Mouse (Mus musculus): ENCODE measurements around the gene Plxnb3. TPM values are rescaled to one million over a fixed set of nuclear protein-coding genes. Genes with fewer than 3 reads are reported as not detected.
"Not testable (repeated sequence)": the region's sequence is repeated elsewhere in the genome, so short reads cannot be mapped to it uniquely, and the experiment has no call there.

Gene Plxnb3
- polyA plus RNA-seq, 1 experiment from 2014 or later = 0.22 TPM

DNA sequence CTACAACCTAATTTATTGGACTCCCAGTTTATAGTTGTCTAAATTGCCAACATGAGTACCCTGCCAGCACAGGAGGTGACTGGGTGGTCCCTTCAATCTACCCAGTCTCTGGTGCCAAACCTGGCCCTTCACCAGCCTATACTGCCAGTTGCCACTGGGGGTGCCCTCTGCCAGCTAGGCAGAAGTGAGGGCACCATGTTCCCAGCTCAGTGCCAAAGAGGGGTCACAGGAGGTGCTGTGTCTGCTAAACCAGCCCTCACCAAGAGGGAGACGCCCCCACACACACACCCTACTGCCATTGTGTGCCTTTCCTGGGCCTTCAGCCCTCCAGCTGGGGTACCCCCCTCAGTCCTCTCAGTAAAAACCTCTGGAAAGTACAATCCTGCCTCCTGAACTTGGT is 18.7 kb upstream of the Plxnb3 start:
- WGBS = 75% methylated on average over 1 of the region's 1 CpGs
- H3K4me2 ChIP-seq (ENCODE audit: low read length) = no peak overlapping the region
- no peak for ATAC-seq
- no peak overlapping the region for H3K4me3 ChIP-seq (replicated peaks; ENCODE audit: low read length)
- no peaks in the 10 kb centered on the region for H3K4me1 ChIP-seq (replicated peaks; ENCODE audit: control insufficient read depth, insufficient read depth, low read length)
- H3K27me3 ChIP-seq (replicated peaks; ENCODE audit: control insufficient read depth, insufficient read depth, low read length) = no peaks in the 10 kb centered on the region
- no peaks in the 10 kb centered on the region for H3K9me3 ChIP-seq (ENCODE audit: control insufficient read depth, low read length)
- H3K9ac ChIP-seq (replicated peaks; ENCODE audit: low read depth, low read length) = no peak overlapping the region
- no peak overlapping the region for H3K27ac ChIP-seq (ENCODE audit: low read length)
- H3K36me3 ChIP-seq (ENCODE audit: control insufficient read depth, insufficient read depth) = no peaks in the 10 kb centered on the region

DNA sequence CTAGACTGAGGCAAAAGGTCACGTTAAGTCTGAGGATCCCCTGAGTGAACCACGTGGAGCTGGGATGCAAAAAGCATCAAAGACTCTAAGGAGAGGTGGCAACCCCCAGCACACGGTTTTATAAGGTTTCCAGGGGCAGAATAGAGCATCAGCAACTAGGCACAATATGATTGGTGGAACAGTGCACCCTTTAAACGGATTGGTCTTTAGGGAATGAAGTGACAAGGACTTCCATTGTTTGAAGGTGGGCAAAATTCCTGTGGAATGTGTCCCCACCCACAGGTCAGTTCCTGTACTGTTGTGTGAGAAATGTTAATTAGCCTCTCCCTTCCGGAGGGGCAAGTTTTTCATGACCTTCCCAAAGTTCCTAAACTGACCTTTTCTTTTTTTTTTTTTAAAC is 17.7 kb upstream of the Plxnb3 start:
- WGBS = 72% methylated on average over 5 of the region's 5 CpGs
- no peak overlapping the region for H3K9ac ChIP-seq (replicated peaks; ENCODE audit: low read depth, low read length)
- H3K4me3 ChIP-seq (replicated peaks; ENCODE audit: low read length) = no peak overlapping the region
- no peak for ATAC-seq
- no peak overlapping the region for H3K4me2 ChIP-seq (ENCODE audit: low read length)
- no peaks in the 10 kb centered on the region for H3K36me3 ChIP-seq (ENCODE audit: control insufficient read depth, insufficient read depth)
- H3K27ac ChIP-seq (ENCODE audit: low read length) = no peak overlapping the region
- no peaks in the 10 kb centered on the region for H3K9me3 ChIP-seq (ENCODE audit: control insufficient read depth, low read length)
- no peaks in the 10 kb centered on the region for H3K27me3 ChIP-seq (replicated peaks; ENCODE audit: control insufficient read depth, insufficient read depth, low read length)
- H3K4me1 ChIP-seq (replicated peaks; ENCODE audit: control insufficient read depth, insufficient read depth, low read length) = no peaks in the 10 kb centered on the region

DNA sequence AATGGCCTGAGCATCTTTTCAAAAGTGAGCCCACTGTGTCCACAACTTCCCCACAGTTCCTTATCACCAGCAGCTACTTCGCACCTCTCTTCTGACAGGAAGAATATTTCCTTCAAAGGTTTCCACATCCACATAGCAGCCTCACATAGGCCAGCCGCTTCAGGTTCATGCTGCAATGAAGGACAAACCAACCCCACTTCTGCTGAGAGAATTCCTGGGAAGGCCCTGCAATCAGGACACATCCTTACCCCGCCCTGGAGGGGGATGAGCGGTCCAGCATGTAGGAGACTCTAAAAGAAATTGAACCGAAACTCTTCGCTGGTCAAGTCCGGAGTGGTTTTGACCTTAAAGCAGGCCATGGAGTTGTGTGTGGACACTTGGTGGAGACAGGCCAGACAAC is 17.0 kb upstream of the Plxnb3 start:
- not testable (repeated sequence) for H3K9ac ChIP-seq (replicated peaks; ENCODE audit: low read depth, low read length); ATAC-seq; H3K27ac ChIP-seq (ENCODE audit: low read length); H3K27me3 ChIP-seq (replicated peaks; ENCODE audit: control insufficient read depth, insufficient read depth, low read length); H3K4me1 ChIP-seq (replicated peaks; ENCODE audit: control insufficient read depth, insufficient read depth, low read length); H3K4me2 ChIP-seq (ENCODE audit: low read length); H3K36me3 ChIP-seq (ENCODE audit: control insufficient read depth, insufficient read depth); H3K9me3 ChIP-seq (ENCODE audit: control insufficient read depth, low read length); H3K4me3 ChIP-seq (replicated peaks; ENCODE audit: low read length)
- 94% methylated on average over 7 of the region's 7 CpGs for WGBS

DNA sequence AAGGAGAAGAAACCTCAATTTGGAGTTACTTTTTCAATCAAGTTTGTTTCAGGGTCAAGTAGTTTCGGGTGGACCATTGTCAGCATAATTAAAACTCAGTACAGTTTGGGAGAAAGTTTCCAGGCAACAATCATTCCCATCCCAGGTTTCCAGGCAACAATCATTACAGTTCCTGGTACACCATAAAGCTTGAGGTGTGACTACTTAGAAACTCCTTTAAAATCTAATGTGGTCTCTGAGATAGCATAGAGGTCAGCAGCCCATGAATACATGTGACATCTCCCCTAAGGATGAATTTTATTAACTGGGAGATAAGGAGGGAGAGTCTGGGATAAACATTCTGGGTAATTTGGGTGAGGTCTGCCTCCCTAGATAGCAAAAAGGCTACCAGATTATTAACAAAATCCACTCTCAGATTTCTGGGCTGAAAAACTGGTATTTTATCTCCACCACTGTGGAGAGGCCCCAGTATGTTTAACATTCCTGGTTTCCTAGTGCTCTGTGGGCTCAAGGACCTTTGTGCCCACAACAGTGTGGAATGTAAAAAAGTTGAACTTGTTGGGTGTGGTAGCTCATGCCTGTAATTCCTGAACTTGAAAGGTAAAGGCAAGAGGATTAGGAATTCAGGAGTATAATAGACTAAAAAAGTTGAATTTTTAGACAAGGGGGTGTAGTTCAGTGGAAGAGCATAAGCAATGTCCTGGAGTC is 12.0 kb upstream of the Plxnb3 start:
- no peaks in the 10 kb centered on the region for H3K36me3 ChIP-seq (ENCODE audit: control insufficient read depth, insufficient read depth)
- no peaks in the 10 kb centered on the region for H3K27me3 ChIP-seq (replicated peaks; ENCODE audit: control insufficient read depth, insufficient read depth, low read length)
- 84% methylated on average over 1 of the region's 1 CpGs for WGBS
- no peaks in the 10 kb centered on the region for H3K4me1 ChIP-seq (replicated peaks; ENCODE audit: control insufficient read depth, insufficient read depth, low read length)
- H3K27ac ChIP-seq (ENCODE audit: low read length) = no peak overlapping the region
- no peaks in the 10 kb centered on the region for H3K9me3 ChIP-seq (ENCODE audit: control insufficient read depth, low read length)
- H3K4me3 ChIP-seq (replicated peaks; ENCODE audit: low read length) = no peak overlapping the region
- no peak overlapping the region for H3K9ac ChIP-seq (replicated peaks; ENCODE audit: low read depth, low read length)
- ATAC-seq = no peak
- no peak overlapping the region for H3K4me2 ChIP-seq (ENCODE audit: low read length)

DNA sequence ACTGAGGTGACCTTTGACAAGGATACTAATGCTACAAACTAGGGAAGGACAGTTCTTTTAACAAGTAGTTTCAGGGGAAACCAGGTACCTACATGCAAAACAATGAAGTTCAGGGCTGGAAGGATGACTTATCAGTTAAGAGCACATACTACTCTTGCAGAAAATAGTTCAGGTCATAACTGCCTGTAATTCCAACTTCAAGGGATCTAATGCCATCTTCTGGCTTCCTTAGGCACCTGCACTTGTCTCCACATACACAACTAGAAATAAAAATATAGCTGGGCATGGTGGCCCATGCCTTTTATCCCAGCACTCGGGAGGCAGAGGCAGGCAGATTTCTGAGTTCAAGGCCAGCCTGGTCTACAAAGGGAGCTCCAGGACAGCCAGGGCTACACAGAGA is 7.9 kb upstream of the Plxnb3 start:
- no peaks in the 10 kb centered on the region for H3K27me3 ChIP-seq (replicated peaks; ENCODE audit: control insufficient read depth, insufficient read depth, low read length)
- 80% methylated on average over 1 of the region's 1 CpGs for WGBS
- no peak overlapping the region for H3K9ac ChIP-seq (replicated peaks; ENCODE audit: low read depth, low read length)
- H3K27ac ChIP-seq (ENCODE audit: low read length) = no peak overlapping the region
- no peaks in the 10 kb centered on the region for H3K9me3 ChIP-seq (ENCODE audit: control insufficient read depth, low read length)
- H3K4me1 ChIP-seq (replicated peaks; ENCODE audit: control insufficient read depth, insufficient read depth, low read length) = no peaks in the 10 kb centered on the region
- no peak for ATAC-seq
- no peak overlapping the region for H3K4me2 ChIP-seq (ENCODE audit: low read length)
- H3K36me3 ChIP-seq (ENCODE audit: control insufficient read depth, insufficient read depth) = no peaks in the 10 kb centered on the region
- H3K4me3 ChIP-seq (replicated peaks; ENCODE audit: low read length) = no peak overlapping the region

DNA sequence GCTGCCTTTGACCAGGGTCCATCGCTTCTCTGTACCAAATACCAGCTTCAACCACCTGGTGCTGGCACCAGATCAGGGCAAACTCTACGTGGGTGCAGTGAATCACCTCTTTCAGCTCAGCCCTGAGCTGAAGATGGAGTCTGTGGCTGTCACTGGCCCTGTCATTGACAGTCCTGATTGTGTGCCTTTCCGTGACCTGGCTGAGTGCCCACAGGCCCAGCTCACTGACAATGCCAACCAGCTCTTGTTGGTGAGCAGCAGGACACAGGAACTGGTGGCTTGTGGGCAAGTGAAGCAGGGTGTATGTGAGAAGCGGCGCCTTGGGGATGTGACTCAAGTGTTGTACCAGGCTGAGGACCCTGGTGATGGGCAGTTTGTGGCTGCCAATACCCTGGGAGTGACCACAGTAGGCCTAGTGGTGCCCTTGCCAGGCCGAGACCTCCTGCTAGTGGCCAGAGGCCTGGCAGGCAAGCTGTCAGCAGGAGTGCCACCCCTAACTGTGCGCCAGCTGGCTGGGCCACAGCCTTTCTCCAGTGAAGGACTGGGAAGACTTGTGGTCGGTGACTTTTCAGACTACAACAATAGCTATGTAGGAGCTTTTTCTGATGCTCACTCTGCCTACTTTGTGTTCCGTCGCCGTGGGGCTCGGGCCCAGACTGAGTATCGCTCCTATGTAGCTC is 1.9 kb downstream of the Plxnb3 start:
- WGBS = 74% methylated on average over 13 of the region's 13 CpGs
- Histone ChIP-seq H3K4me3 (replicated peaks; ENCODE audit: low read length) (no peak overlapping the region), H3K27me3 (replicated peaks; ENCODE audit: control insufficient read depth, insufficient read depth, low read length) (no peaks in the 10 kb centered on the region), H3K9ac (replicated peaks; ENCODE audit: low read depth, low read length) (no peak overlapping the region), H3K36me3 (ENCODE audit: control insufficient read depth, insufficient read depth) (no peaks in the 10 kb centered on the region), H3K4me1 (replicated peaks; ENCODE audit: control insufficient read depth, insufficient read depth, low read length) (no peaks in the 10 kb centered on the region), H3K27ac (ENCODE audit: low read length) (no peak overlapping the region), H3K9me3 (ENCODE audit: control insufficient read depth, low read length) (no peaks in the 10 kb centered on the region), H3K4me2 (ENCODE audit: low read length) (no peak overlapping the region)
- no peak for ATAC-seq

DNA sequence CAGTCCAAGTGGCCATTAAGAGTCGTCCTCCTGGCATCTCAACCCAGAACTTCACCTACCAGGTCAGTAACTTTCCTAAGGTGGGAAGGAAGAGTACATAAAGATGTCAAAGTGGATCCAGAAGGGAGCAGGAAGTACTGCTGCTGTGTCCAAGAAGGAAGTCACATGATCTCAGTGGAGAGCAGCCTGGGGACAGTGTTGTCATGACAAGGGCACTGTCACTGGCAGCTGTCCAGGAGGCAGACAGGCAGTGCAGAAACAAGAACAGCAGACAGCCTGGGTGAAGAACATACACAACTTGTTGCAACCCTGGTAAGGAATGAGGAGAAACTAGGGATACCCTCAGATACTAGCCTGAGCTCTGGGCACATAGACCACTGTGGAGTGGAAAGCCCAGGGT is 8.4 kb downstream of the Plxnb3 start:
- Histone ChIP-seq H3K9me3 (ENCODE audit: control insufficient read depth, low read length) (no peaks in the 10 kb centered on the region), H3K27ac (ENCODE audit: low read length) (no peak overlapping the region), H3K4me3 (replicated peaks; ENCODE audit: low read length) (no peak overlapping the region), H3K4me2 (ENCODE audit: low read length) (no peak overlapping the region), H3K9ac (replicated peaks; ENCODE audit: low read depth, low read length) (no peak overlapping the region), H3K4me1 (replicated peaks; ENCODE audit: control insufficient read depth, insufficient read depth, low read length) (no peaks in the 10 kb centered on the region), H3K27me3 (replicated peaks; ENCODE audit: control insufficient read depth, insufficient read depth, low read length) (no peaks in the 10 kb centered on the region), H3K36me3 (ENCODE audit: control insufficient read depth, insufficient read depth) (no peaks in the 10 kb centered on the region)
- 63% methylated on average over 1 of the region's 1 CpGs for WGBS
- no peak for ATAC-seq

DNA sequence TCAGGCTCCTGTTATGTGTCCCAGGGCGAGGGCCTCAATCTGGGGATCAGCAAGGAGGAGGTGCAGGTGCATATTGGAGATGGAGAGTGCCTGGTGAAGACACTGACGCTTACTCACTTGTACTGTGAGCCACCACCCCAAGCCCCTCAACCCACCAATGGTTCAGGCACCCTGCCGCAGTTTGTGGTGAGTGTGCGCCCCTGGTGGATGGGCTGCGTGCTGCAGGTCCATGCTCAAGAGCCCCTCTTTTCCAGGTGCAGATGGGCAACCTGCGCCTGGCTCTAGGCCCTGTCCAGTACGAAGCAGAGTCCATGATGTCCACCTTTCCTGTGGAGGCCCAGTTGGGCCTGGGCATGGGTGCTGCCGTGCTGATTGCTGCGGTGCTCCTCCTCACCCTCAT is 10.4 kb downstream of the Plxnb3 start:
- Histone ChIP-seq H3K36me3 (ENCODE audit: control insufficient read depth, insufficient read depth) (no peaks in the 10 kb centered on the region), H3K9ac (replicated peaks; ENCODE audit: low read depth, low read length) (no peak overlapping the region), H3K4me1 (replicated peaks; ENCODE audit: control insufficient read depth, insufficient read depth, low read length) (no peaks in the 10 kb centered on the region), H3K9me3 (ENCODE audit: control insufficient read depth, low read length) (no peaks in the 10 kb centered on the region), H3K4me3 (replicated peaks; ENCODE audit: low read length) (no peak overlapping the region), H3K4me2 (ENCODE audit: low read length) (no peak overlapping the region), H3K27ac (ENCODE audit: low read length) (no peak overlapping the region), H3K27me3 (replicated peaks; ENCODE audit: control insufficient read depth, insufficient read depth, low read length) (no peaks in the 10 kb centered on the region)
- ATAC-seq = no peak
- 74% methylated on average over 9 of the region's 9 CpGs for WGBS

DNA sequence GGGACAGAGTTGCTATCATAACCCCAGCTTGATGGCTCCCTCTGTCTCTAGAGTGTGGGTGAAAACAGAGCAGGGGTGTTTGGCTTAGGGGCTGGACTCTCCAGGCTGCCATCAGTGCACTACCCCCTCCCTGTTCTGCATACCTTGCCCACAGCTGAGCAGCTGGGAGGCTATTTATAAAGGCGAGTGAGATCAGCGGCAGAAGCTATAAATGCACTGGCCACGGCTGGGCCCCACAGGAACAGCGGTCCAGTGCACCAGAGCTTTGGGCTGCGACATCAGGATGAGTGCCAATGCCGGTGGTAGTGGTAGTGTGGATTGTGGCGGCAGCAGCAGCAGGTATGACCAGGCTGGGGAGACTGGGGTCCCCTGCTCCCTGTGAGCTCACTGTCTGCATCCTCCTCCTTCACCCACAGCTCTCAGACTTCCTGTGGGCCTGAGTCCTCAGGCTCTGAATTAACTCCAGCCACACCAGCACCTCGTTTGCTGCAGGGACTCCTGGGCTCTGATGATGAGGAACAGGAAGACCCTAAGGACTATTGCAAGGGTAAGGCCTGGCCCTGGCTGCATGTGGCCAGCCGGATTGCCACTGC is 17.4 kb downstream of the Plxnb3 start, which contains the start of gene Srpk3:
Gene Srpk3, plus strand, starts transcription at position 238 of the 593 bp plus-strand sequence.
- Histone ChIP-seq H3K4me1 (replicated peaks; ENCODE audit: control insufficient read depth, insufficient read depth, low read length) (no peaks in the 10 kb centered on the region), H3K4me2 (ENCODE audit: low read length) (no peak within 1 kb of the TSS), H3K36me3 (ENCODE audit: control insufficient read depth, insufficient read depth) (peaks cover 2% of the 10 kb centered on the region; the same call in 1 of the 2 replicates), H3K9ac (replicated peaks; ENCODE audit: low read depth, low read length) (no peak within 1 kb of the TSS), H3K9me3 (ENCODE audit: control insufficient read depth, low read length) (no peaks in the 10 kb centered on the region), H3K27me3 (replicated peaks; ENCODE audit: control insufficient read depth, insufficient read depth, low read length) (no peaks in the 10 kb centered on the region), H3K4me3 (replicated peaks; ENCODE audit: low read length) (no peak within 1 kb of the TSS), H3K27ac (ENCODE audit: low read length) (no peak within 1 kb of the TSS)
- 0 out of 2 replicates have a peak, but pooled peaks have one; percentile 19 for ATAC-seq
- WGBS = 59% methylated on average over 9 of the region's 9 CpGs
